Mouse (Mus musculus) liver, embryonic 13.5 days (tissue): ENCODE results near the gene Tex264. TPM values are rescaled to one million over a fixed set of nuclear protein-coding genes. Genes with fewer than 3 reads are reported as not detected.

Experiments used
- ATAC-seq: fragments of 200-750 bp; cut with Nextera tagmentation; 2 replicates; pipeline ENCODE4 v1.8.0; 2017; ENCODE audit warnings: low read depth, mild to moderate bottlenecking, moderate number of reproducible peaks, moderate library complexity
- DNase-seq: peaks from one replicate; pipeline ENCODE4 v3.0.0; 2022
- H3K27ac ChIP-seq: fragments of 300-500 bp; sonication (generic); 2 replicates; pipeline ENCODE4 v1.5.1; 2015; ENCODE audit warnings: moderate library complexity, mild to moderate bottlenecking, inconsistent platforms
- H3K27me3 ChIP-seq: fragments of 300-500 bp; sonication (generic); 2 replicates; pipeline ENCODE4 v1.6.1; 2015; ENCODE audit warnings: mild to moderate bottlenecking, inconsistent platforms
- H3K36me3 ChIP-seq: fragments of 300-500 bp; sonication (generic); 2 replicates; pipeline ENCODE4 v1.6.1; 2015; ENCODE audit warnings: mild to moderate bottlenecking, inconsistent platforms
- H3K4me1 ChIP-seq: fragments of 300-500 bp; sonication (generic); replicated peaks from 2 replicates; pipeline ENCODE4 v1.6.1; 2015; ENCODE audit warnings: inconsistent platforms
- H3K4me2 ChIP-seq: fragments of 300-500 bp; sonication (generic); 2 replicates; pipeline ENCODE4 v1.6.1; 2015; ENCODE audit warnings: inconsistent platforms, mild to moderate bottlenecking, moderate library complexity
- H3K4me3 ChIP-seq: fragments of 300-500 bp; sonication (generic); replicated peaks from 2 replicates; pipeline ENCODE4 v1.5.1; 2015; ENCODE audit warnings: mild to moderate bottlenecking, inconsistent platforms
- H3K9ac ChIP-seq: fragments of 300-500 bp; sonication (generic); 2 replicates; pipeline ENCODE4 v1.6.1; 2015; ENCODE audit warnings: mild to moderate bottlenecking, inconsistent platforms
- H3K9me3 ChIP-seq: fragments of 300-500 bp; sonication (generic); replicated peaks from 2 replicates; pipeline ENCODE4 v1.6.1; 2016; ENCODE audit warnings: inconsistent platforms
- WGBS: fragments of 180-500 bp; shearing (Covaris S2); methylation state at CpG from one replicate; pipeline ENCODE4 v1.1.7; 2015; ENCODE audit not compliant: insufficient replicate concordance; 5-methylcytosine and 5-hydroxymethylcytosine counted together
- polyA plus RNA-seq: library from polyadenylated mRNA; unstranded; fragments of >200 nt; fragmentation: Nextera tagmentation; extraction: Ambion mirVana; gene quantifications from 2 replicates; pipeline ENCODE4 v1.2.1, GENCODE M21; 2015

The Tex264 gene
- polyA plus RNA-seq = 14.1 and 16.3 TPM in 2 replicates

- peaks cover 41% of the 10 kb centered on the region for H3K4me1 ChIP-seq
- peak within 1 kb of the TSS; percentile 98 for H3K4me2 ChIP-seq
- ATAC-seq (peak; percentile 86), DNase-seq (peak; percentile 65)
- peak within 1 kb of the TSS; percentile 71 for H3K4me3 ChIP-seq
- no peaks in the 10 kb centered on the region for H3K9me3 ChIP-seq
- H3K36me3 ChIP-seq = peaks cover 13% of the 10 kb centered on the region
- H3K27ac ChIP-seq = peak within 1 kb of the TSS; percentile 65
- no peaks in the 10 kb centered on the region for H3K27me3 ChIP-seq
- H3K9ac ChIP-seq = peak within 1 kb of the TSS; percentile 76
- WGBS = under 1% methylated on average over 80 of the region's 86 CpGs
These were observed at the start of gene Tex264 for GRCm38 (mm10) chr9:106685249-106686101. TSS of gene Tex264 (minus strand) at chr9:106685927.

- no peak for DNase-seq
- Histone ChIP-seq H3K9ac (no peak overlapping the region), H3K27me3 (no peaks in the 10 kb centered on the region), H3K36me3 (peaks cover 6% of the 10 kb centered on the region), H3K4me1 (no peaks in the 10 kb centered on the region), H3K9me3 (no peaks in the 10 kb centered on the region), H3K27ac (no peak overlapping the region), H3K4me2 (no peak overlapping the region), H3K4me3 (no peak overlapping the region)
- WGBS = 48% methylated on average over 2 of the region's 2 CpGs
- no peak for ATAC-seq
These were observed 48.0 kb upstream of the Tex264 start for GRCm38 (mm10) chr9:106733690-106734089.

DNA sequence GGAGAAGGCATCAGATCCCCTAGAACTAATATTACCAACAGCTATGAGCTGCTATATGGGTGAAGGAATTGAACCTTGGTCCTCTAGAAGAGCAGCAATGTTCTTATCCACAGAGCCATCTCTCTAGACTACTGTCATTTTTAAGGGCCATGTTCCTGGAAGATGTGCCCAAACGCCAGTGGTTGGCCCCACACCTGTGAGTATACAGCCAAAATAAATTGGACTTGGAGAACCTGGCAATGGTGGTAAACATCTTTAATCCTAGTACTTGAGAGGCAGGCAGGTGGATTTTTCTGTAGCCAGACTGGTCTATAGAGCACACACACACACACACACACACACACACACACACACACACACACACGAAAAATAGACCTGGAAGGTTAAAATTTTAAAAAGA lies 43.7 kb upstream of the Tex264 start:
- Histone ChIP-seq H3K9ac (no peak overlapping the region), H3K4me1 (peaks cover 19% of the 10 kb centered on the region), H3K36me3 (no peaks in the 10 kb centered on the region), H3K4me2 (no peak overlapping the region), H3K4me3 (no peak overlapping the region), H3K27ac (no peak overlapping the region), H3K27me3 (no peaks in the 10 kb centered on the region), H3K9me3 (no peaks in the 10 kb centered on the region)
- DNase-seq (no peak), ATAC-seq (no peak)
- WGBS = 71% methylated on average over 2 of the region's 2 CpGs

DNA sequence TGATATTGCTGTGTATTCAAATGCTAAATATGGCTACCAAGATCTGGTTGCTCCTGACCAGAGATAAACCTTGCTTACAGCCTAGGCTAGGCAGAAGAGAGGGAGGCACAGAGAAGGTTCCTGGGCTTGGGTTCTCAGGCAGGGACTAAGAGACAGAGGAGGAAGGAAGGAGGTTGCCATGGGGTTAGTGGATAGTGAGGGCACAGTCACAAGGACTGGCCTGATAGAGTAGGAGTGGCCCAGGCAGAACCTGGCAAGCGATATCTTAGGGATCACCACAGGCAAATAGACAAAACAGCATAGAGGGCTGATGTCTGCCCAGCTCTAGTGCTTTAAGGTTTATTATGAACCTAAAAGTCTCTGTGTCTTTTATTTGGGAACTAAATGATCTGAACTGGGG lies 41.2 kb upstream of the Tex264 start:
- 23% methylated on average over 1 of the region's 1 CpGs for WGBS
- ATAC-seq = peak; percentile 97
- no peaks in the 10 kb centered on the region for H3K27me3 ChIP-seq
- no peak overlapping the region for H3K4me3 ChIP-seq
- DNase-seq = peak; percentile 47
- H3K4me2 ChIP-seq = no peak overlapping the region
- H3K4me1 ChIP-seq = peaks cover 19% of the 10 kb centered on the region
- H3K27ac ChIP-seq = peak overlapping the region; percentile 59
- 0 out of 2 replicates have a peak overlapping the region, but pooled peaks have one; percentile 8 for H3K9ac ChIP-seq
- no peaks in the 10 kb centered on the region for H3K9me3 ChIP-seq
- no peaks in the 10 kb centered on the region for H3K36me3 ChIP-seq

GRCm38 (mm10) chr9:106725435-106725834 lies 39.7 kb upstream of the Tex264 start:
- peaks cover 19% of the 10 kb centered on the region for H3K4me1 ChIP-seq
- no peaks in the 10 kb centered on the region for H3K27me3 ChIP-seq
- no peak overlapping the region for H3K9ac ChIP-seq
- H3K27ac ChIP-seq = no peak overlapping the region
- no peak overlapping the region for H3K4me3 ChIP-seq
- no peak for DNase-seq
- 69% methylated on average over 2 of the region's 2 CpGs for WGBS
- no peaks in the 10 kb centered on the region for H3K9me3 ChIP-seq
- no peak for ATAC-seq
- H3K4me2 ChIP-seq = no peak overlapping the region
- H3K36me3 ChIP-seq = 0 out of 2 replicates have a peak, but pooled peaks cover 3% of the 10 kb centered on the region

DNA sequence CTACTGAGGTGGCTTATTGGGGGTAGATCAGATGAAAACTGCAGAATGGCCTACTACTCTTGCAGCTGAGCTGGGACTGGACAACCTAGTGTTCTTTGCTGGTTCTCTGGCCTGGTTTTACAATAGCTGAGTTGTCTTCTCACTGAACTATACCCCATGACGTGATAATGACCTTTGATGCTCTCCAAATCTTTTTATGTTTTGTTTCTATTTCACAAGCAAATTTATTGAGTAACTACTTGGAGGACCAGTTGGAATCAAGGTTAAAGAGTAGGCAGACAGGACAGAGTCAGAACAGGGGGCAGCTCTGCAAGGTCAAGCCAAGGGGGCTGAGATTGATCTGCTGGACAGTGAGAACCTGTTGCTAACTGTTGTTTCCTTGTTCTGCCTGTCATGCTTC lies 39.1 kb upstream of the Tex264 start:
- DNase-seq = no peak
- no peak overlapping the region for H3K4me2 ChIP-seq
- 62% methylated on average over 1 of the region's 1 CpGs for WGBS
- peaks cover 19% of the 10 kb centered on the region for H3K4me1 ChIP-seq
- no peak overlapping the region for H3K27ac ChIP-seq
- no peak overlapping the region for H3K9ac ChIP-seq
- H3K27me3 ChIP-seq = no peaks in the 10 kb centered on the region
- ATAC-seq = no peak
- H3K36me3 ChIP-seq = peaks cover 7% of the 10 kb centered on the region; the same call in 1 of the 2 replicates
- H3K9me3 ChIP-seq = no peaks in the 10 kb centered on the region
- H3K4me3 ChIP-seq = no peak overlapping the region

GRCm38 (mm10) chr9:106716729-106717128 lies 31.0 kb upstream of the Tex264 start:
- Histone ChIP-seq H3K36me3 (peaks cover 67% of the 10 kb centered on the region), H3K27ac (no peak overlapping the region), H3K9ac (no peak overlapping the region), H3K4me2 (no peak overlapping the region), H3K4me3 (no peak overlapping the region), H3K9me3 (no peaks in the 10 kb centered on the region), H3K27me3 (no peaks in the 10 kb centered on the region), H3K4me1 (no peaks in the 10 kb centered on the region)
- WGBS = 77% methylated on average over 4 of the region's 4 CpGs
- DNase-seq = no peak
- no peak for ATAC-seq

GRCm38 (mm10) chr9:106716232-106716631 lies 30.5 kb upstream of the Tex264 start:
- H3K4me1 ChIP-seq = no peaks in the 10 kb centered on the region
- 79% methylated on average over 2 of the region's 2 CpGs for WGBS
- H3K36me3 ChIP-seq = peaks cover 67% of the 10 kb centered on the region
- no peak for DNase-seq
- H3K27ac ChIP-seq = no peak overlapping the region
- H3K4me2 ChIP-seq = no peak overlapping the region
- H3K27me3 ChIP-seq = no peaks in the 10 kb centered on the region
- H3K9ac ChIP-seq = no peak overlapping the region
- H3K4me3 ChIP-seq = no peak overlapping the region
- H3K9me3 ChIP-seq = no peaks in the 10 kb centered on the region
- no peak for ATAC-seq

- Histone ChIP-seq H3K9ac (no peak overlapping the region), H3K27me3 (no peaks in the 10 kb centered on the region), H3K4me2 (no peak overlapping the region), H3K36me3 (peaks cover 64% of the 10 kb centered on the region), H3K27ac (no peak overlapping the region), H3K4me1 (no peaks in the 10 kb centered on the region), H3K4me3 (no peak overlapping the region), H3K9me3 (no peaks in the 10 kb centered on the region)
- no peak for DNase-seq
- WGBS = 87% methylated on average over 2 of the region's 2 CpGs
- ATAC-seq = no peak
These were observed 26.7 kb upstream of the Tex264 start for GRCm38 (mm10) chr9:106712470-106712869.

DNA sequence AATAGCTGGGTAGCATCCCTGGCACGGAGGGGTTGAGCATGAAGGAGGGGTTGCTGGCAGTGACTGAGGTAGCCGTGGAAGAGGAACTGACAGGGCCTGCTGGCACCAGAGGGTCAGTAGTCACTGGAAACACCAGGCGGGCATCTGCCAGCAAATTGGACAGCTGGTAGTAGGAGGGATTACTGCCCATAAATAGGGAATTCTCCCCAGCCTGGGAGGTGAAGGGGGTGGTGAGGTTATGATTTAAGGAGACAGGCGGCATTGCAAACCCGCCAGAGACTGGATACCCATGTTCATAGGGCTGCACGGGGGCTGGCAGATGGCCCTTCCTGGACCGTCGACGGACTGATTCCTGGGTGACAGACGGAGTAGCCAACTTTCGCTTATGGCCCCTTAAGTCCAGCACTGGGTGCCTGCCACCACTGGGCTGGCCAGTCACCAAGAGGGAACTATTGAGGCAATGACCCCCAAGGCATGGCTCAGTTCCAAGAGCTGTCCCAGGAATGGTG lies 7.3 kb upstream of the Tex264 start:
- Histone ChIP-seq H3K27ac (no peak overlapping the region), H3K27me3 (no peaks in the 10 kb centered on the region), H3K9me3 (no peaks in the 10 kb centered on the region), H3K4me3 (no peak overlapping the region), H3K9ac (no peak overlapping the region), H3K4me1 (no peaks in the 10 kb centered on the region), H3K36me3 (peaks cover 36% of the 10 kb centered on the region), H3K4me2 (no peak overlapping the region)
- no peak for DNase-seq
- ATAC-seq = no peak
- WGBS = 88% methylated on average over 11 of the region's 11 CpGs

GRCm38 (mm10) chr9:106688834-106689233 lies 3.1 kb upstream of the Tex264 start:
- 72% methylated on average over 8 of the region's 8 CpGs for WGBS
- no peak for DNase-seq
- no peaks in the 10 kb centered on the region for H3K9me3 ChIP-seq
- no peaks in the 10 kb centered on the region for H3K27me3 ChIP-seq
- ATAC-seq = no peak
- H3K4me2 ChIP-seq = no peak overlapping the region
- H3K4me3 ChIP-seq = no peak overlapping the region
- H3K4me1 ChIP-seq = peaks cover 33% of the 10 kb centered on the region
- no peak overlapping the region for H3K9ac ChIP-seq
- H3K36me3 ChIP-seq = peaks cover 16% of the 10 kb centered on the region
- no peak overlapping the region for H3K27ac ChIP-seq
